Mouse (Mus musculus) megakaryocyte-erythroid progenitor cell, adult 5-6 weeks (primary cell): ENCODE data around the gene Pnpla2. TPM values are rescaled to one million over a fixed set of nuclear protein-coding genes. Genes with fewer than 3 reads are reported as not detected.

Experiments used
- ATAC-seq: replicated peaks from 2 replicates; pipeline ENCODE4 v1.8.0; 2016; ENCODE audit warnings: mild to moderate bottlenecking, inconsistent platforms; ENCODE audit not compliant: severe bottlenecking, poor library complexity, low FRiP score, low TSS enrichment
- total RNA-seq, 2 experiments: library from RNA; stranded (forward) in 1 of 2; stranded (reverse) in 1 of 2; fragments of 200-1000, 215-1000 nt in 1 of 2; fragments of >200 nt in 1 of 2; fragmentation: Nextera tagmentation in 1 of 2; gene quantifications; 2 replicates each; pipeline ENCODE4 v1.2.3; 2014 to 2017

The Pnpla2 gene
- total RNA-seq, 2 experiments from 2014 or later, result 17.8 to 32.6 TPM

- no peak for ATAC-seq
Measured at GRCm38 (mm10) chr7:141502556-141502905, 47.5 kb downstream of the Pnpla2 start.

GRCm38 (mm10) chr7:141506278-141506677, 51.3 kb downstream of the Pnpla2 start:
- ATAC-seq, result no peak

- ATAC-seq, result 0 out of 2 replicates have a peak, but pooled peaks have one; percentile 8
Measured at GRCm38 (mm10) chr7:141508160-141508559, 53.2 kb downstream of the Pnpla2 start.

- no peak for ATAC-seq
Measured at GRCm38 (mm10) chr7:141510196-141510595, 55.2 kb downstream of the Pnpla2 start.

Other genes starting within 250 kb of the Pnpla2 start
- gene Lmntd2, start 241.1 kb upstream of the Pnpla2 start, total RNA-seq (2014; fragmentation: Nextera tagmentation), result not detected in 2 replicates
- gene Lmntd2, start 241.1 kb upstream of the Pnpla2 start, total RNA-seq (2017), result not detected in 2 replicates
- 3.1 and 6.4 TPM in 2 replicates for gene Rassf7, start 239.3 kb upstream of the Pnpla2 start, total RNA-seq (2014; fragmentation: Nextera tagmentation)
- 3.4 and 4.6 TPM in 2 replicates for gene Rassf7, start 239.3 kb upstream of the Pnpla2 start, total RNA-seq (2017)
- 114 and 119 TPM in 2 replicates for gene Phrf1, start 226.4 kb upstream of the Pnpla2 start, total RNA-seq (2014; fragmentation: Nextera tagmentation)
- 53.9 and 79.3 TPM in 2 replicates for gene Phrf1, start 226.4 kb upstream of the Pnpla2 start, total RNA-seq (2017)
- 6.4 and 27.5 TPM in 2 replicates for gene Irf7, start 188.7 kb upstream of the Pnpla2 start, total RNA-seq (2014; fragmentation: Nextera tagmentation)
- gene Irf7, start 188.7 kb upstream of the Pnpla2 start, total RNA-seq (2017), result 9.7 and 9.9 TPM in 2 replicates
- not detected in 2 replicates for gene Cdhr5, start 178.4 kb upstream of the Pnpla2 start, total RNA-seq (2014; fragmentation: Nextera tagmentation)
- not detected in 2 replicates for gene Cdhr5, start 178.4 kb upstream of the Pnpla2 start, total RNA-seq (2017)
- not detected in 2 replicates for gene Sct, start 176.1 kb upstream of the Pnpla2 start, total RNA-seq (2014; fragmentation: Nextera tagmentation)
- gene Sct, start 176.1 kb upstream of the Pnpla2 start, total RNA-seq (2017), result not detected in 2 replicates
- gene Drd4, start 163.2 kb upstream of the Pnpla2 start, total RNA-seq (2014; fragmentation: Nextera tagmentation), result not detected in 2 replicates
- gene Drd4, start 163.2 kb upstream of the Pnpla2 start, total RNA-seq (2017), result not detected in 2 replicates
- 54.5 and 74.1 TPM in 2 replicates for gene Deaf1, start 127.5 kb upstream of the Pnpla2 start, total RNA-seq (2014; fragmentation: Nextera tagmentation)
- gene Deaf1, start 127.5 kb upstream of the Pnpla2 start, total RNA-seq (2017), result 11.0 and 32.1 TPM in 2 replicates
- 23.0 and 39.1 TPM in 2 replicates for gene Tmem80, start 127.5 kb upstream of the Pnpla2 start, total RNA-seq (2014; fragmentation: Nextera tagmentation)
- 9.7 and 17.4 TPM in 2 replicates for gene Tmem80, start 127.5 kb upstream of the Pnpla2 start, total RNA-seq (2017)
- 2.0 TPM in 1 of 2 replicates, not detected in the other for gene Eps8l2, start 116.3 kb upstream of the Pnpla2 start, total RNA-seq (2014; fragmentation: Nextera tagmentation)
- not detected in 2 replicates for gene Eps8l2, start 116.3 kb upstream of the Pnpla2 start, total RNA-seq (2017)
- gene Taldo1, start 63.0 kb upstream of the Pnpla2 start, total RNA-seq (2014; fragmentation: Nextera tagmentation), result 327 and 353 TPM in 2 replicates
- 401 and 451 TPM in 2 replicates for gene Taldo1, start 63.0 kb upstream of the Pnpla2 start, total RNA-seq (2017)
- gene Gatd1, start 41.1 kb upstream of the Pnpla2 start, total RNA-seq (2014; fragmentation: Nextera tagmentation), result 26.8 and 33.7 TPM in 2 replicates
- gene Gatd1, start 41.1 kb upstream of the Pnpla2 start, total RNA-seq (2017), result 10.9 and 13.9 TPM in 2 replicates
- gene Cend1, start 25.7 kb upstream of the Pnpla2 start, total RNA-seq (2014; fragmentation: Nextera tagmentation), result not detected in 2 replicates
- gene Cend1, start 25.7 kb upstream of the Pnpla2 start, total RNA-seq (2017), result not detected in 2 replicates
- 25.9 and 45.2 TPM in 2 replicates for gene Slc25a22, start 17.3 kb upstream of the Pnpla2 start, total RNA-seq (2014; fragmentation: Nextera tagmentation)
- gene Slc25a22, start 17.3 kb upstream of the Pnpla2 start, total RNA-seq (2017), result 3.4 and 6.7 TPM in 2 replicates
- gene Pidd1, start 11.2 kb upstream of the Pnpla2 start, total RNA-seq (2014; fragmentation: Nextera tagmentation), result 46.5 and 64.8 TPM in 2 replicates
- 7.5 and 14.3 TPM in 2 replicates for gene Pidd1, start 11.2 kb upstream of the Pnpla2 start, total RNA-seq (2017)
- gene Rplp2, start 7.8 kb upstream of the Pnpla2 start, total RNA-seq (2014; fragmentation: Nextera tagmentation), result 4,458 and 6,012 TPM in 2 replicates
- gene Rplp2, start 7.8 kb upstream of the Pnpla2 start, total RNA-seq (2017), result 2,286 and 2,743 TPM in 2 replicates
- gene Cracr2b, start 5.9 kb downstream of the Pnpla2 start, total RNA-seq (2014; fragmentation: Nextera tagmentation), result not detected in 2 replicates
- 0.23 TPM in 1 of 2 replicates, not detected in the other for gene Cracr2b, start 5.9 kb downstream of the Pnpla2 start, total RNA-seq (2017)
- gene Cd151, start 12.2 kb downstream of the Pnpla2 start, total RNA-seq (2014; fragmentation: Nextera tagmentation), result 20.2 and 24.2 TPM in 2 replicates
- 13.2 and 17.6 TPM in 2 replicates for gene Cd151, start 12.2 kb downstream of the Pnpla2 start, total RNA-seq (2017)
- gene Polr2l, start 19.9 kb downstream of the Pnpla2 start, total RNA-seq (2014; fragmentation: Nextera tagmentation), result 77.2 and 78.1 TPM in 2 replicates
- gene Polr2l, start 19.9 kb downstream of the Pnpla2 start, total RNA-seq (2017), result 53.3 and 54.9 TPM in 2 replicates
- gene Tspan4, start 20.0 kb downstream of the Pnpla2 start, total RNA-seq (2014; fragmentation: Nextera tagmentation), result 31.6 and 38.2 TPM in 2 replicates
- 26.0 and 33.9 TPM in 2 replicates for gene Tspan4, start 20.0 kb downstream of the Pnpla2 start, total RNA-seq (2017)
- gene Chid1, start 84.7 kb downstream of the Pnpla2 start, total RNA-seq (2014; fragmentation: Nextera tagmentation), result 10.5 and 22.5 TPM in 2 replicates
- gene Chid1, start 84.7 kb downstream of the Pnpla2 start, total RNA-seq (2017), result 31.8 and 44.9 TPM in 2 replicates
- gene Ap2a2, start 107.0 kb downstream of the Pnpla2 start, total RNA-seq (2014; fragmentation: Nextera tagmentation), result 32.0 and 42.0 TPM in 2 replicates
- gene Ap2a2, start 107.0 kb downstream of the Pnpla2 start, total RNA-seq (2017), result 27.0 and 35.5 TPM in 2 replicates
- gene Muc6, start 200.1 kb downstream of the Pnpla2 start, total RNA-seq (2014; fragmentation: Nextera tagmentation), result 3.4 and 5.8 TPM in 2 replicates
- gene Muc6, start 200.1 kb downstream of the Pnpla2 start, total RNA-seq (2017), result 0.38 TPM in 1 of 2 replicates, not detected in the other
- gene Muc2, start 235.1 kb downstream of the Pnpla2 start, total RNA-seq (2014; fragmentation: Nextera tagmentation), result not detected in 2 replicates
- not detected in 2 replicates for gene Muc2, start 235.1 kb downstream of the Pnpla2 start, total RNA-seq (2017)